In genomic region chr4:126636330-126636729, GRCm38 (mm10) we compare ENCODE assay signal across 16 mouse cellular contexts. TPM values are rescaled to one million over a fixed set of nuclear protein-coding genes. Genes with fewer than 3 reads are reported as not detected.
DNase-seq lines count a peak whose midpoint lies in the region; ATAC-seq lines count a peak whose summit lies in the region.
"Had no signal": no experiment of that assay in that cellular context is flagged by ENCODE, and none has a peak within 500 bp of the region (broad histone marks: within the 10 kb centered on the region; RNA-seq: fewer than 3 reads in every experiment).

No protein-coding gene starts in this region.

- 29% methylated on average over 11 of the region's 11 CpGs for WGBS in heart, embryonic 12.5 days
- 15% methylated on average over 11 of the region's 11 CpGs for WGBS in embryonic facial prominence, embryonic 14.5 days
- WGBS in hindbrain, embryonic 15.5 days: 21% methylated on average over 11 of the region's 11 CpGs
- 21% methylated on average over 11 of the region's 11 CpGs for WGBS in neural tube, embryonic 13.5 days

- peaks cover 38% of the 10 kb centered on the region for H3K27me3 ChIP-seq in heart, embryonic 12.5 days (replicated peaks)
- H3K27me3 ChIP-seq in embryonic facial prominence, embryonic 14.5 days (replicated peaks; ENCODE audit: control insufficient read depth, insufficient read depth, low read length): no peaks in the 10 kb centered on the region
- peaks cover 14% of the 10 kb centered on the region; the same call in 1 of the 2 replicates for H3K27me3 ChIP-seq in hindbrain, embryonic 15.5 days
- peaks cover 14% of the 10 kb centered on the region for H3K27me3 ChIP-seq in neural tube, embryonic 13.5 days

- intact Hi-C loops in heart, postnatal 10 days (cut with DNase I): no loop called here

- no peak for DNase-seq in heart, postnatal 10 days
- no peak for DNase-seq in embryonic facial prominence, embryonic 14.5 days (ENCODE audit: low spot score)
- DNase-seq in layer of hippocampus, postnatal 25 days (ENCODE audit: extremely low spot score in 1 of 2, low spot score in 1 of 2): no peak
- DNase-seq in thymus, postnatal 4 days: no peak
- DNase-seq: cerebellum, adult 8-10 months; gastrocnemius, postnatal 10 days; heart, adult 11 months; kidney, adult 11 months; kidney, postnatal 10 days; liver, postnatal 0 days; lung, postnatal 14 days; thymus, postnatal 14 days had no signal

- H3K4me3 ChIP-seq in heart, embryonic 12.5 days: no peak overlapping the region
- no peak overlapping the region for H3K4me3 ChIP-seq in embryonic facial prominence, embryonic 14.5 days (ENCODE audit: low read depth, low read length)
- H3K4me3 ChIP-seq in hindbrain, embryonic 15.5 days: peak overlapping the region; percentile 1; the same call in 1 of the 2 replicates
- H3K4me3 ChIP-seq in neural tube, embryonic 13.5 days: no peak overlapping the region
- H3K4me3 ChIP-seq: limb, embryonic 10.5 days had no signal

- no peaks in the 10 kb centered on the region for H3K36me3 ChIP-seq in heart, embryonic 12.5 days
- H3K36me3 ChIP-seq in embryonic facial prominence, embryonic 14.5 days (ENCODE audit: control insufficient read depth, insufficient read depth, low read length): no peaks in the 10 kb centered on the region
- H3K36me3 ChIP-seq in hindbrain, embryonic 15.5 days: no peaks in the 10 kb centered on the region
- H3K36me3 ChIP-seq in neural tube, embryonic 13.5 days: no peaks in the 10 kb centered on the region
- H3K36me3 ChIP-seq: limb, embryonic 10.5 days had no signal

- no peak overlapping the region for H3K27ac ChIP-seq in heart, embryonic 12.5 days (ENCODE audit: poor library complexity, severe bottlenecking)
- H3K27ac ChIP-seq in embryonic facial prominence, embryonic 14.5 days (replicated peaks; ENCODE audit: low read depth, low read length): no peak overlapping the region
- no peak overlapping the region for H3K27ac ChIP-seq in hindbrain, embryonic 15.5 days (replicated peaks)
- no peak overlapping the region; the same call in 1 of the 2 replicates for H3K27ac ChIP-seq in neural tube, embryonic 13.5 days (replicated peaks)
- H3K27ac ChIP-seq: limb, embryonic 10.5 days had no signal

- H3K9me3 ChIP-seq in heart, embryonic 12.5 days (replicated peaks): no peaks in the 10 kb centered on the region
- H3K9me3 ChIP-seq in embryonic facial prominence, embryonic 14.5 days (ENCODE audit: control insufficient read depth, low read length): no peaks in the 10 kb centered on the region
- no peaks in the 10 kb centered on the region for H3K9me3 ChIP-seq in hindbrain, embryonic 15.5 days
- H3K9me3 ChIP-seq in neural tube, embryonic 13.5 days: no peaks in the 10 kb centered on the region
- H3K9me3 ChIP-seq: limb, embryonic 10.5 days had no signal

- peaks cover 5% of the 10 kb centered on the region; the same call in 1 of the 2 replicates for H3K4me1 ChIP-seq in heart, embryonic 12.5 days (replicated peaks)
- no peaks in the 10 kb centered on the region for H3K4me1 ChIP-seq in embryonic facial prominence, embryonic 14.5 days (ENCODE audit: control insufficient read depth, insufficient read depth, low read length)
- H3K4me1 ChIP-seq in hindbrain, embryonic 15.5 days (replicated peaks): peaks cover 15% of the 10 kb centered on the region
- H3K4me1 ChIP-seq in neural tube, embryonic 13.5 days (replicated peaks): peaks cover 11% of the 10 kb centered on the region

- no peak overlapping the region for H3K9ac ChIP-seq in heart, embryonic 12.5 days
- H3K9ac ChIP-seq in embryonic facial prominence, embryonic 14.5 days (ENCODE audit: low read depth, low read length): 0 out of 2 replicates have a peak overlapping the region, but pooled peaks have one; percentile 19
- H3K9ac ChIP-seq in hindbrain, embryonic 15.5 days: no peak overlapping the region
- H3K9ac ChIP-seq in neural tube, embryonic 13.5 days: peak overlapping the region; percentile 53
- H3K9ac ChIP-seq: liver, postnatal 0 days had no signal

- ATAC-seq in heart, embryonic 12.5 days (ENCODE audit: insufficient number of reproducible peaks, low FRiP score): no peak
- no peak for ATAC-seq in embryonic facial prominence, embryonic 14.5 days (ENCODE audit: low read depth)
- ATAC-seq in hindbrain, embryonic 15.5 days (ENCODE audit: low FRiP score, low read depth): no peak
- ATAC-seq in neural tube, embryonic 13.5 days (ENCODE audit: low read depth): 0 out of 2 replicates have a peak, but pooled peaks have one; percentile 50
- ATAC-seq: liver, postnatal 0 days had no signal

- peak overlapping the region; percentile 20; the same call in 1 of the 2 replicates for H3K4me2 ChIP-seq in heart, embryonic 12.5 days
- no peak overlapping the region for H3K4me2 ChIP-seq in embryonic facial prominence, embryonic 14.5 days (ENCODE audit: low read depth, low read length)
- H3K4me2 ChIP-seq in hindbrain, embryonic 15.5 days: peak overlapping the region; percentile 46
- H3K4me2 ChIP-seq in neural tube, embryonic 13.5 days: peak overlapping the region; percentile 40

RNA-seq across cellular contexts. Expression of gene 5730409E04Rik, which starts 26.7 kb away (rescaled TPM):
- polyA plus RNA-seq in heart, embryonic 12.5 days (2016; fragmentation: Nextera tagmentation; extraction: Ambion mirVana): 0.98 and 1.2 TPM in 2 replicates
- 1 to 10 TPM; 8.7 to 9.1 TPM for total RNA-seq in heart, postnatal 10 days (2021)
- 4.4 and 5.7 TPM in 2 replicates for polyA plus RNA-seq in embryonic facial prominence, embryonic 14.5 days (2014; fragmentation: Nextera tagmentation; extraction: Ambion mirVana)
- 16.4 and 18.9 TPM in 2 replicates for polyA plus RNA-seq in hindbrain, embryonic 15.5 days (2015; fragmentation: Nextera tagmentation; extraction: Ambion mirVana)
- polyA plus RNA-seq in neural tube, embryonic 13.5 days (2015; fragmentation: Nextera tagmentation; extraction: Ambion mirVana): 7.2 and 7.6 TPM in 2 replicates
- 10 to 100 TPM; 67.6 to 70.2 TPM for total RNA-seq in layer of hippocampus, postnatal 25 days (2021)

RNA-seq across cellular contexts. Expression of gene Psmb2, which starts 41.1 kb away (rescaled TPM):
- 383 and 387 TPM in 2 replicates for polyA plus RNA-seq in heart, embryonic 12.5 days (2016; fragmentation: Nextera tagmentation; extraction: Ambion mirVana)
- 100 to 1,000 TPM; 148 to 157 TPM for total RNA-seq in heart, postnatal 10 days (2021)
- polyA plus RNA-seq in embryonic facial prominence, embryonic 14.5 days (2014; fragmentation: Nextera tagmentation; extraction: Ambion mirVana): 465 and 479 TPM in 2 replicates
- 400 and 413 TPM in 2 replicates for polyA plus RNA-seq in hindbrain, embryonic 15.5 days (2015; fragmentation: Nextera tagmentation; extraction: Ambion mirVana)
- 464 and 490 TPM in 2 replicates for polyA plus RNA-seq in neural tube, embryonic 13.5 days (2015; fragmentation: Nextera tagmentation; extraction: Ambion mirVana)
- 100 to 1,000 TPM; 113 to 121 TPM for total RNA-seq in layer of hippocampus, postnatal 25 days (2021)

Comparison
In these comparisons a context has a peak if more than half of its experiments do, and no peak if none do; other contexts are left out.
1. H3K9ac ChIP-seq: peak in embryonic facial prominence, embryonic 14.5 days (single experiment) and neural tube, embryonic 13.5 days (single experiment); none in heart, embryonic 12.5 days (single experiment) and hindbrain, embryonic 15.5 days (single experiment).